Mouse (Mus musculus): ENCODE data around the gene Serpina1f. TPM values are rescaled to one million over a fixed set of nuclear protein-coding genes. Genes with fewer than 3 reads are reported as not detected.
A peak's percentile ranks its signal among the peaks of the same experiment; 100 is the strongest.

Gene Serpina1f
- polyA plus RNA-seq, 1 experiment from 2014 or later, result not detected

DNA sequence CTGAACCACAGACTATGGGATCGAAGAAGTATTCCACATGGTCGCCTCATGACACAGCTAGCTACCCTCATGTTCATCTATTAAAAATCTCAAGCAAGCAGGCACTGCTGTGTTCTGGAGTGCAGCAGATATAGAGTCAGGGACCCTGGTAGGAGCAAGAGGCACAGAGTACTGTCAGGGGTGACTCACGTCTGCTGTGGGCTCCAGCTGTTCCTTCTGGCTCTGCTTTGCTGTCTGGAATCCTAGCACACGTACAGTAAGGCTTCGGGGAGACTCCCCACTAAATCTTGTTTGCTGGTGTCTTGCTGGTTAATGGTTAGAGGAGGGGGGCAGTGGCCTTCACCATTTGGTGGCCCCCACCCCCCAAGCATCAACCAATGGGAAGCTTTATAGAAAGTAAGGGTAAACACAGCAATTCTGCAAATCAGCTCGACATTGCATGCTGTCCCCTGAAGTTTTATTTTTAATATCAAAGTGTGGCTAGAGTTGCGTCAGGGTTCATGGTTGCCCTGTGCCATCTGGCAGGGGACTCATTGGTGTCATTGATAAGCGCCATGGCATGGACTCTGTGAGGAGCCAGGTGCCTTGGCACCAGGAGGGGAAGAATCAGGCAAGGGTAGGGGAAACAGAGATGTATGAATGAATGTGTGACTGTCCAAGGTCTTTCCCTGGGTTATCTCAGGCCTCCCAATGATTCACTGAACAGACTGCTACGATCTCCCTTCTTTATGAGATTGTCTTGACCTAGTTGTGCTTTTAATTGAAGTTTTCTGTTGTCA, 38.3 kb downstream of the Serpina1f start, which contains the start of gene Serpina6:
Gene Serpina6 (minus strand): TSS at position 365 of the 779 bp plus-strand sequence.
- WGBS, result 84% methylated on average over 9 of the region's 9 CpGs

GRCm38 (mm10) chr12:103655123-103656044, 39.9 kb downstream of the Serpina1f start:
- H3K9me3 ChIP-seq (replicated peaks), result no peaks in the 10 kb centered on the region
- no peak for DNase-seq (ENCODE audit: low spot score)
- H3K36me3 ChIP-seq, result no peaks in the 10 kb centered on the region
- no peaks in the 10 kb centered on the region for H3K4me1 ChIP-seq
- H3K27me3 ChIP-seq (ENCODE audit: low read depth, poor library complexity, severe bottlenecking), result no peaks in the 10 kb centered on the region
- 86% methylated on average over 7 of the region's 7 CpGs for WGBS
- H3K4me3 ChIP-seq, result no peak overlapping the region
- H3K27ac ChIP-seq, result no peak overlapping the region

More for the DNA sequence above, 38.3 kb downstream of the Serpina1f start, which contains the start of gene Serpina6:
- Histone ChIP-seq H3K9me3 (replicated peaks) (no peaks in the 10 kb centered on the region), H3K36me3 (no peaks in the 10 kb centered on the region), H3K27me3 (ENCODE audit: low read depth, poor library complexity, severe bottlenecking) (no peaks in the 10 kb centered on the region), H3K4me1 (no peaks in the 10 kb centered on the region), H3K27ac (no peak within 1 kb of the TSS), H3K4me3 (no peak within 1 kb of the TSS)
- DNase-seq (ENCODE audit: low spot score), result no peak

DNA sequence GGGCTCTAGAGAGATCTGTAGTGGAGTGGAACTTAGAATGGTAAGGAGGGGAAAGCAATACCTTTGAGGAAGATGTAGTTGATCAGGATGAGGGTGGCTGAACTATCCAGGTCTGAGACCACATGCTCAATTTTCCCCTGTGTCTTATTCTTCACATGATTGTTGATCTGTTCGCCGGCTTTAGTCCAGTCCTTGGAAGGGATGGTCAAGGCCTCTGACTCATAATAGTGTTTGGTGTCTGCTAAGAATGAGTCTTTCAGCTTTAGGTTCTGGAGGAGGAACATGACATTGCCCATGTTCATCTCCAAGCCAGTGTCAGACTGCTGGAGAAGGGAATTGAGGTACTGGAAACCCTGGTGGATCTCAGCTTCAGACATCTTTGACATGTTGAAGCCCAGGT, 41.5 kb downstream of the Serpina1f start:
- WGBS, result 91% methylated on average over 2 of the region's 2 CpGs
- Histone ChIP-seq H3K9me3 (replicated peaks) (no peaks in the 10 kb centered on the region), H3K4me3 (no peak overlapping the region), H3K27ac (no peak overlapping the region), H3K27me3 (ENCODE audit: low read depth, poor library complexity, severe bottlenecking) (no peaks in the 10 kb centered on the region), H3K4me1 (no peaks in the 10 kb centered on the region), H3K36me3 (no peaks in the 10 kb centered on the region)
- no peak for DNase-seq (ENCODE audit: low spot score)

DNA sequence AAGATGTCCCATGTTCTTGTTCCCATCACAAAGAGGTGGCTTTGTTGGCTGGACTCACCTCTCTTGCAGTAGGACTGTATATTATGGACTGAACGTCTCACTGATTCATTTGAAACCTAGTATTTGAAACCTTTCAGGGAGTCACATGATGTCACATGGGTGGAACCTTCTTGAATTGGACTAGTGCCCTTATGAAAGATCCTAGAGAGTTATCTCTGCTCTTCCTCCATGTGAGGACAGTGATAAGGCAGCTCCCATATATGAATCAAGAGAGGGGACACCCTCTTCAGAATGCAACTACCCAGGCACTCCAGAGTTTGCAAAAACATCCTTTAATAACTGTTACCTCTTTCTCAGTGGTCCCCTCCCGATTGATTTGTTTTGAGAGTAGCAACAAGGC, 49.0 kb downstream of the Serpina1f start:
- Histone ChIP-seq H3K4me3 (no peak overlapping the region), H3K9me3 (replicated peaks) (no peaks in the 10 kb centered on the region), H3K27me3 (ENCODE audit: low read depth, poor library complexity, severe bottlenecking) (no peaks in the 10 kb centered on the region), H3K4me1 (no peaks in the 10 kb centered on the region), H3K27ac (no peak overlapping the region), H3K36me3 (no peaks in the 10 kb centered on the region)
- WGBS, result 90% methylated on average over 2 of the region's 2 CpGs
- no peak for DNase-seq (ENCODE audit: low spot score)

DNA sequence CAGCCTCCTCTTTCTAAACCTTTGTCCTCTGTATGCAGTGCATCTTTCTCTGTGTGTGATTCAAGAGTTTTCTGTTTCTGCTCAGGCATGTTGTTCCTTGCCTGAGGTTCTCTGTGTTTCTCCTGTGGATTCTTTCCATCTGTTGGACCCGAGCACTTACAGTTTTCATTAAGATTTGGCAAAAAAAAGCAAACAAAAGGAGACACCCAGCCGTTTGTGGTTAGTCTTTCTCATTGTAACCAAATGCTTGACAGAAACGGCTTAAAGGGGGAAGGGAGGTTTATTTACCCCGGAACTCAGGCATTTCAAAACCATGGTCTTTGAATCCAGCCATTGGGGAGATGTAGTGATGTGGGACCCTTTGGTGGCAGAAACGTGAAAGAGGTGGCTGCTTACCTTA, 50.7 kb downstream of the Serpina1f start:
- Histone ChIP-seq H3K27ac (no peak overlapping the region), H3K4me1 (no peaks in the 10 kb centered on the region), H3K9me3 (replicated peaks) (no peaks in the 10 kb centered on the region), H3K4me3 (no peak overlapping the region), H3K36me3 (no peaks in the 10 kb centered on the region), H3K27me3 (ENCODE audit: low read depth, poor library complexity, severe bottlenecking) (no peaks in the 10 kb centered on the region)
- DNase-seq (ENCODE audit: low spot score), result no peak
- whole genome bisulfite sequencing, result 46% methylated on average over 5 of the region's 5 CpGs

DNA sequence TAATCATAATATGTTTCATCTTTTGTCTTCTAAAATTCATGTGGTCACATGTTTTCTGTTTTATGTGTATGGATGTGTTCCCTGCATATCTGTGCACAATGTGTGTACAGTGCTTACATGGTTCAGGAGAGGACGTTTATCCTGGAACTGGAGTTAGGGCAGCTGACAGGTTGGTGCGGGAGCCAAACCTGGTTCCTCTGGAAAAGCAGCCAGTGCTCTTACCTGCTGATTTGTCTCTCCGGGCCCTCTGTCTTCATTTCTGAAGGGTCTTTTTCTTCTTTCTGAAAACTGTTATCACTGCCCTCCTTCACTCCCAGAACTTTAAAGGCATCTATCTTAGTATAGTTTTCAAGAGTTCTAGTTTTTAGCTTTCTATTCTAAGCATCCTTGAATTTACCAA, 51.5 kb downstream of the Serpina1f start:
- no peak overlapping the region for H3K4me3 ChIP-seq
- no peak for DNase-seq (ENCODE audit: low spot score)
- H3K4me1 ChIP-seq, result no peaks in the 10 kb centered on the region
- no peaks in the 10 kb centered on the region for H3K27me3 ChIP-seq (ENCODE audit: low read depth, poor library complexity, severe bottlenecking)
- no peak overlapping the region for H3K27ac ChIP-seq
- WGBS, result 83% methylated on average over 3 of the region's 3 CpGs
- no peaks in the 10 kb centered on the region for H3K9me3 ChIP-seq (replicated peaks)
- no peaks in the 10 kb centered on the region for H3K36me3 ChIP-seq

DNA sequence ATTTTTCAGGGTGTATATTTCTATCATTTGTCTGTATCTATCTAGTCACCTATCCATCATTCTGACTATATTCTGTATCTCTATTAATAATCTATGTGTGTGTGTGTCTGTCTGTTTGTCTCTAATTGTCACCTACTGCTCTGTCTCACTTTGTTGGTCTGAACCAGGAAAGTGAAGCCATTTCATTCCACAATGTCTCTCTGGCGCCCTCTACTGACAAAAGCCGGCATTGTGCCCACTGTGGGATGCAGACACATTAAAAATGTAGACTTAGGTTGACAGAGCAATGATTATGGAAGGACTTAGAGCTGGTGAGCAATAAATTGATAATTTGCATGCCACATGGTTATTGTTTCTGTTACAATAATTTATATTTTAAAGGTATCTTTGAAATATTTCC, 52.0 kb downstream of the Serpina1f start:
- Histone ChIP-seq H3K27me3 (ENCODE audit: low read depth, poor library complexity, severe bottlenecking) (no peaks in the 10 kb centered on the region), H3K9me3 (replicated peaks) (no peaks in the 10 kb centered on the region), H3K27ac (no peak overlapping the region), H3K4me3 (no peak overlapping the region), H3K4me1 (no peaks in the 10 kb centered on the region), H3K36me3 (no peaks in the 10 kb centered on the region)
- DNase-seq (ENCODE audit: low spot score), result peak; percentile 85
- WGBS, result 0% methylated on average over 2 of the region's 2 CpGs

Other genes starting within 250 kb of the Serpina1f start
- gene Ifi27l2b, start 238.3 kb downstream of the Serpina1f start, polyA plus RNA-seq (2016; fragmentation: Nextera tagmentation; extraction: Ambion mirVana), result not detected in 2 replicates
- 1.2 and 1.9 TPM in 2 replicates for gene Ppp4r4, start 163.2 kb downstream of the Serpina1f start, polyA plus RNA-seq (2016; fragmentation: Nextera tagmentation; extraction: Ambion mirVana)
- gene Serpina10, start 64.1 kb downstream of the Serpina1f start, polyA plus RNA-seq (2016; fragmentation: Nextera tagmentation; extraction: Ambion mirVana), result not detected in 2 replicates
- gene Serpina6, start 38.3 kb downstream of the Serpina1f start, polyA plus RNA-seq (2016; fragmentation: Nextera tagmentation; extraction: Ambion mirVana), result 0.09 TPM in 1 of 2 replicates, not detected in the other
- not detected in 2 replicates for gene Serpina16, start 19.4 kb downstream of the Serpina1f start, polyA plus RNA-seq (2016; fragmentation: Nextera tagmentation; extraction: Ambion mirVana)
- not detected in 2 replicates for gene Serpina1d, start 78.1 kb upstream of the Serpina1f start, polyA plus RNA-seq (2016; fragmentation: Nextera tagmentation; extraction: Ambion mirVana)
- gene Serpina1b, start 134.8 kb upstream of the Serpina1f start, polyA plus RNA-seq (2016; fragmentation: Nextera tagmentation; extraction: Ambion mirVana), result 0.19 TPM in 1 of 2 replicates, not detected in the other
- gene Serpina1a, start 168.0 kb upstream of the Serpina1f start, polyA plus RNA-seq (2016; fragmentation: Nextera tagmentation; extraction: Ambion mirVana), result 0.20 TPM in 1 of 2 replicates, not detected in the other
- gene Serpina1c, start 209.4 kb upstream of the Serpina1f start, polyA plus RNA-seq (2016; fragmentation: Nextera tagmentation; extraction: Ambion mirVana), result not detected in 2 replicates